Mouse (Mus musculus) G1E (cell line): ENCODE results near the gene Prss46.

Experiments used
- CTCF ChIP-seq: IDR thresholded peaks from 2 replicates; pipeline ENCODE4 v1.5.1; 2012; ENCODE audit warnings: low read depth, low read length, inconsistent platforms, mixed read lengths
- GATA1 ChIP-seq: IDR thresholded peaks from 2 replicates; pipeline ENCODE4 v1.6.1; 2012; ENCODE audit warnings: borderline replicate concordance, low read length, inconsistent platforms, mixed read lengths
- POLR2AphosphoS5 ChIP-seq: IDR thresholded peaks from 2 replicates; pipeline ENCODE4 v1.6.1; 2012; ENCODE audit warnings: low read depth, low read length, inconsistent platforms; ENCODE audit not compliant: insufficient replicate concordance
- TAL1 ChIP-seq: conservative IDR thresholded peaks from 2 replicates; pipeline ENCODE4 v1.6.1; 2012; ENCODE audit warnings: low read depth, low read length, inconsistent platforms, mixed read lengths

DNA sequence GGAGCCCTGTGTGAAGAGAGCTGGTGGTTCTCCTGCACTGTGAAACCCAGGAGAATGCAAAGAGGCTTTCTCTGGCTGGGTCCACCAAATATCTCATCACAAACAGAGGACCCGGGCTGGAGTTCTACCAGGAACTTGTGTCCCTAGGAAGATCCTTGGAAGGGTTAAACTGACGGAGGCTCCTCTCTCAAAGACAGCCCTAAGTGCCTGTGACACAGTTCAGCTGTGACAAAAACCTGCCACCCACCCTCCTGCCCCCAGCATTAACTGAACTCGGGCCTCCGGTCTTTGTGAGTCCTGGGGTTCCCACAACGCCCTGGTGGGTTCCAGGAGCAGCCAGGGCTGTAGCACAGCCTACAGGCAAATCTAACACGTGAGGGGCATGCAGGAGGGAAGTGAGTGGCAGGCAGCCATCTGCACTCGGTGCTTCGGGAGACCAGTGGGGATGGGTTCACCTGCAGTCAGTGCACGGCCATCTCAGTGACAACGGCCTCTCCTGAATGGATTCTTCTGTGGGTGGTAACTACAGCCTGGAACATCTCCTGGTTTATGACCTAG, 55.2 kb downstream of the Prss46 start:
- TF ChIP-seq CTCF (no peak), TAL1 (no peak), GATA1 (no peak), POLR2AphosphoS5 (no peak)
